Comparison of ENCODE assay signal across 1 mouse cellular context in the genomic region with DNA sequence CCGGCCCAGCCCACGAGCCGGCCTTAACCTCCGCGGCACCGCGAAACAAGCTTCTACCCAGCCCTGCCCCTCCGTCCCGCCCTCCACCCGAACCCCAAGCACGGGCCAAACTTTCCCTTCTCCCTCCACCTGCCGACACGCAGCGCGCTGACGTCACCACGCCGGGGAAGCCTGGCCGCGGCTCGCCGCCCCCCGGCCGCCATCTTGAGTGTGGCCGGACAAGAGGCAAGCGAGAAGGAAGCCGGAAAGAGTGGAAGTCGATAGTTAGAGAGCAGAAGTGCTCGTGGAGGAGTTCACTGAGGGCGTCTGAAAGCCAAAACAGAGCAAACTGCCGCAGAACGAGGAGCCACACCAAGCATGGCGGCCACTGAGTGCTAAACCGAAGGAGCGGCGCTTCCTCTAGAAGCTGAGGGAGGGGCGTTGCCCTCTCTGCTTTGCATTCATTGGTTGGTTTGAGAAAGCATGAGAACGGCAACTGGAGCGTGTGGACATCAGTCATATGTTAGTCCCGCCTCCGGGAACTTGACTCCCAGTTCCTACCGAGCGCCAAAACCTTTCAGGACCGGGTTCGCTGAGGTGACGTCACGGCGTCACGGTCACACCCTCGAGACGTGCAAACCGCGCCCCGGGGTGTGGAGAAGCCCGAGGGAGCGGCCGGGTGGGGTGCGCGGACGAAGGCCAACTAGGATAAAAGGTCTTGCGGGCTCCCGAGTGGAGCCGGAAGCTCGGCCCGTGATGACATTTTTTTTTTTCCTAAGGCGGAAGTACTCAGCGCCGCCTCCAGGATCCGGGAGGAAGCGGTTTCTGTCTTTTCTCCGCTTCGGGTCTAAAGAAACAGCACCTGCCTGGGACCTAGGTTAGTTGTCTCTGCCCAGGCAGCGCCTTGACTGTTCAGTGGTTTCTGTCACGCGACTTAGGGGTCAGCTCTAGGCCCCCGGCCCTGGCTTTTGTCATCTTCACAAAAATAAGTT.
A peak's percentile ranks its signal among the peaks of the same experiment; 100 is the strongest.
TF ChIP-seq lines count a peak whose summit lies in the region.

TSS of gene Oxsr1 (minus strand) at position 139 of the 971 bp plus-strand sequence.

TF ChIP-seq in MEL, 35 proteins besides CTCF, POLR2A, EP300 and RAD21 (continued from another document):
- TF ChIP-seq USF1 (IDR thresholded peaks at IDR 0.05; ENCODE audit: low read depth, low read length), result peak; percentile 34; the same call in 1 of the 2 replicates
- peak; percentile 66 for TF ChIP-seq MAX (IDR thresholded peaks at IDR 0.05; ENCODE audit: low read length)
- TF ChIP-seq ZKSCAN1 (IDR thresholded peaks at IDR 0.05; ENCODE audit: low read depth, low read length), result no peak; the same call in 1 of the 2 replicates
- TF ChIP-seq ZNF384 (IDR thresholded peaks at IDR 0.05; ENCODE audit: low read depth, low read length), result peak; percentile 97
- peak; percentile 83 for TF ChIP-seq NELFE (IDR thresholded peaks at IDR 0.05; ENCODE audit: low read depth, low read length)
- no peak for TF ChIP-seq JUND (IDR thresholded peaks at IDR 0.05; ENCODE audit: low read depth, low read length)
- TF ChIP-seq ZMIZ1 (IDR thresholded peaks at IDR 0.05; ENCODE audit: low read depth, low read length), result peak; percentile 76; the same call in 1 of the 2 replicates
- no peak for TF ChIP-seq USF2 (IDR thresholded peaks at IDR 0.05; ENCODE audit: borderline replicate concordance in 1 of 2, insufficient read depth in 1 of 2, low read depth in 1 of 2, low read length in 2 of 2)
- no peak for TF ChIP-seq MYB (IDR thresholded peaks at IDR 0.05; ENCODE audit: low read depth, low read length)
- TF ChIP-seq KAT2A (conservative IDR thresholded peaks at IDR 0.05; ENCODE audit: low read depth, low read length), result peak; percentile 66; the same call in 1 of the 2 replicates
- peak; percentile 66 for TF ChIP-seq MXI1 (IDR thresholded peaks at IDR 0.05; ENCODE audit: low read depth, low read length)
- peak; percentile 14 for TF ChIP-seq MYC (IDR thresholded peaks at IDR 0.05; ENCODE audit: low read depth, low read length)
- peak; percentile 83 for TF ChIP-seq MAZ (IDR thresholded peaks at IDR 0.05; ENCODE audit: low read depth, low read length)
- peak; percentile 43; the same call in 1 of the 2 replicates for TF ChIP-seq POLR2AphosphoS2 (IDR thresholded peaks at IDR 0.05; ENCODE audit: low read length)
- TF ChIP-seq SIN3A (IDR thresholded peaks at IDR 0.05; ENCODE audit: low read length), result peak; percentile 91
- TF ChIP-seq UBTF (IDR thresholded peaks at IDR 0.05; ENCODE audit: borderline replicate concordance, insufficient read depth, low read depth, low read length), result no peak
- peak; percentile 30; the same call in 1 of the 2 replicates for TF ChIP-seq TBP (IDR thresholded peaks at IDR 0.05; ENCODE audit: low read depth, low read length)
